Mouse (Mus musculus): ENCODE measurements around the gene Agfg2.

Gene Agfg2

GRCm38 (mm10) chr5:137683388-137684293, 885 bp downstream of the Agfg2 start:
- DNase-seq (ENCODE audit: low read depth, low spot score), result no peak

GRCm38 (mm10) chr5:137682526-137682925, 2.0 kb downstream of the Agfg2 start:
- no peak for DNase-seq (ENCODE audit: low read depth, low spot score)

GRCm38 (mm10) chr5:137679726-137680125, 4.8 kb downstream of the Agfg2 start:
- no peak for DNase-seq (ENCODE audit: low read depth, low spot score)

GRCm38 (mm10) chr5:137678736-137679135, 5.8 kb downstream of the Agfg2 start:
- no peak for DNase-seq (ENCODE audit: low read depth, low spot score)

GRCm38 (mm10) chr5:137677859-137678258, 6.7 kb downstream of the Agfg2 start:
- no peak for DNase-seq (ENCODE audit: low read depth, low spot score)

DNA sequence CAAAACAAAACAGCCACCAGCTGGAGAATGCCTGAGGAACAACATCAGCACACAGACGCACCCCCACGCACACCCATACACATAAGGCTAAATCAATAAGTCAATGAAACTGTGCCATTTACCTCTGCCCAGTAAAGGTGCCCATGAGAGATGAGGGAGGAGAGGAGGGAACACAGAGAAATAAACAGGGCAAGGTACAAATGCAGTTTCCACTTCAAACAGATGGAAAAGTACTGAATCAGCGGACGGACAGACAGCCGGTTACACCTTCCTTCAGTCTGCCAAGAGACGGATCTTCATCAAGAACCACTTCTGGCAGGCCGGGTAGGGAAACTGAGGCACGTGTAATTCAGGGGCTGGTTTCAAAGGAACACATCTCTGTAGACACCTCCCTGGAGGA, 9.7 kb downstream of the Agfg2 start:
- DNase-seq (ENCODE audit: low read depth, low spot score), result no peak

DNA sequence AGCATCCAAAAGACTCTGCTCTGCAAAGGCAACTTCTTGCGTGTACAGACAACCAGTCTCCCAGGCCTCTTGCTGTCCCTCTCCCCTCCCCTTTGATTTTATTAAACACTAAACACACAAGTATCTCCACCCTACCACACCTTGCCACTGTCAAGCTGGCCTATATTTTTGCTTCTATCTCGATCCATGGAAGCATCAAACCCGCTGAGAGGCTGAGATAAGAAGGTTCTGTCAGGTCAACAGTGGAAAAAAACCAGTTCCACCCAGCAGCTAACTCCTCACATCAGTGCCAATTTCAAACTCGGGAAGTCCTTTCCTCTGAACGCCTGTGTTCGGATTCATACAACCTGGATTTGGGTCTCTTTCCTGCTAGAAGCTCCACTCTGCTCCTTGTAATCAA, 11.5 kb downstream of the Agfg2 start:
- DNase-seq (ENCODE audit: low read depth, low spot score), result no peak

DNA sequence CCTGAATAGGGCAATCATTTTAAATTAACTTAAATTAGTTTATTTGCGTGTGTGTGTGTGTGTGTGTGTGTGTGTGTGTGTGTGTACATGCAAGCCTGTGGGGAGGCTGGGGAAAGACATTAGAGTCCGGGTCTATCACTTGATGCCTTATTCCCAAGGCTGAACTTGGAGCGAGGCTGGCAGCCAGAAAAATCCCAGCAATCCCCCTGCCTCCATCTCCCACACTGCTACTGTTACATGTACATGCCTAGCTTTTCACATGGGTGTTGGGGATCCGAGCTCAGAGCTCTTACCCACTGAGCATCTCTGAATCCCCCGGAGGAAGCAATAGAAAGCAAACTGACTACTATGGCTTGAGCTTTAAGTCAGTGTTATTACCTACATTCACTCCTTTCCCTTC, 12.2 kb downstream of the Agfg2 start:
- DNase-seq (ENCODE audit: low read depth, low spot score), result no peak

- DNase-seq (ENCODE audit: low read depth, low spot score), result no peak
Observed at GRCm38 (mm10) chr5:137671443-137672240, 12.9 kb downstream of the Agfg2 start.

DNA sequence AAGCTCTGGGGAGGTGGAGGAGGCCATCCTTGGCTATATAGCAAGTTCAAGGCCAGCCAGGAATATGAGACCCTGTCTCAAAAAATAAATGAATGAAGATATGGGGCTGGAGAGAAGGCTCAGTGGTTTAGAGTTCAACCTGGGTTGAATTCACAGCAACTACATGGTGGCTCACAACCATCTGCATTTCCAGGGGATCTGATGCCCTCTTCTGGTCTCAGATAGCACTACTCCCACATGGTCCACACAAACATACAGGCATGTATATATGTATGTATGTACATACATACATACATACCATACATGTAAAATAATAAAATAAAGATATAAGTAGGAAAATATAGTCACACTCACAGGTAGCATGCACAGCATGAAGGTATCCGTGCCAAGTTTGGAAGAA, 14.3 kb downstream of the Agfg2 start:
- DNase-seq (ENCODE audit: low read depth, low spot score), result no peak

- no peak for DNase-seq (ENCODE audit: low read depth, low spot score)
Observed at GRCm38 (mm10) chr5:137668971-137669370, 15.6 kb downstream of the Agfg2 start.

- DNase-seq (ENCODE audit: low read depth, low spot score), result no peak
Observed at GRCm38 (mm10) chr5:137663057-137663456, 21.5 kb downstream of the Agfg2 start.

- DNase-seq (ENCODE audit: low read depth, low spot score), result no peak
Observed at GRCm38 (mm10) chr5:137660064-137660688, 24.4 kb downstream of the Agfg2 start.

DNA sequence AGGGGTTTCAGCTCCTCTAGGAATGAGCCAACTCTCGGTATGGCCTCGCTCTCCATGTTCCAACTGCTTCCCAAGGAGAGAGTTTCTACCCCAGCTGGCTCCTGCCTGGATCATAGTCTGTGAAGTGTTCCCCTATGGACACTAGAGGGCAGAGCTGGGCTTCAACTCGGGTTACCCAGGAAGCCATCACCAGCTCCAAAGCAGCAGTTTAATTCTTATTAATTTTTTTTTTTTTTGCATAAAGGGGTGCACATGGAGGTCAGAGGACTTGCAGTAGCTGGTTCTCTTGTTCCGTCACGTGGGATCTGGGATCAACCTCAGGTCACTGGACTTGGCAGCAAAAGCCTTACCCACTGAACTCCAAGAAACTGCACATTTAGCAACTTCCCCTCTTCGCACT, 27.5 kb downstream of the Agfg2 start:
- DNase-seq (ENCODE audit: low read depth, low spot score), result peak; percentile 67

- DNase-seq (ENCODE audit: low read depth, low spot score), result no peak
Observed at GRCm38 (mm10) chr5:137654746-137655145, 29.8 kb downstream of the Agfg2 start.

- DNase-seq (ENCODE audit: low read depth, low spot score), result no peak
Observed at GRCm38 (mm10) chr5:137653366-137653765, 31.2 kb downstream of the Agfg2 start.

DNA sequence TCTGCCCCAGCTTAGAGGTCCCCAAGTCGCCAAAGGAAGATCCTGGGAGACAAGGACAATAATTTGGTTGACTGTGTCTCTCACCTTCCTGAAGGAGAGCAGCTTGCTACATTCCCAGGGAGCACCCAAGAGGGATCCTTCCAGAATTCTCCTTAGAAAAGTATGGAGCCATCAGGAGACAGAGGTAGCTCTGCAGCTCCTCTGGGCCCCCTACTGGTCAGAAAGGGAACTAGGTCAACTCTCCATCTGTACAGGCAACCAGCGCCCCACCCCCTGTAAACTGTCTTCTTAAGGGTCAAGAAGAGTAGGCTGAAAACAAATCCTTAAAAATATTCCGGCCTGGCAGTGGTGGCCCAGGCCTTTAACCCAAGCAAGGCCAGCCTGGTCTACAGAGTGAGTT, 32.1 kb downstream of the Agfg2 start:
- DNase-seq (ENCODE audit: low read depth, low spot score), result peak; percentile 54

DNA sequence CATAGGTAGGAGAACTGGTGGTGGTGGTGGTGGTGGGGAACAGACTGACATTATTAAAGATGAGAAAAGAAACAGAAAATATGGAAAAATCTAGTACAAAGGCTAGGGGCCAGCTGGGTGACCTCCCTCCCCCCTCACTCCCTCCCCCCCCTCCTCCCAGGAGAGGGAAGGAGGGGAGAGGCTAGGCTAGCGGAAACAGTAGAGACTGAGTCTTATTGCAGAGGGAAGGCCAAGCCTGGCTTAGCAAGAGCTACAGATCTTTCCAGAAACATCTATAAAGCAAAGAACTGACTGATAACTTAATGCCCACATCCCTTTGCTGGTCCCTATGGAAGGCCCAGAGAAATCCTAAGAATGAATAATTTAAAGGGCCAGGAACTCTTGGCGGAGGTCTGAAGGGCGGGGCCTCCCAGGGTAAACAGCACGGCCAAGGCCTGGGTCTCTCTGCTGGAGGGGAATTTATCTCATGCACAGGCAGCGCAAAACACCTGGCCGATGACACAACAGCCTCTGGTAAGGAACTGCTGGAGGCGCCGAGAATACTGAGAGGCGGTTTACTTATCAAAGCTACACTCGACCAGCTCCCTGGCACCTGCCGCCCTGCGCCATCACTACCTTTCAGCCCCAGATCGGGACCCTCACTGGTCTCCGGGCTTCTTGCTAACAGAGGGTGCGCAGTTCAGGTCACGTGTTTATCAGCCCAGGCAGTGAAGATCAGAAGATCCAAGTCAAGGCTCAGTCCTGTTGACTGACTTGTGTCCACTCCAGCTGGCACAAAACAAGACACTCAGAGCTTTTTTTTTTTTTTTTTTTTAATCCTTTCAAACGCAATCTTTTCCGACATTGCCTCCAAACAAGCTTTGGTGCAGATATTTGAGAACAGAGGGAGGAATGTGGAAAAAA, 34.6 kb downstream of the Agfg2 start:
- DNase-seq (ENCODE audit: low read depth, low spot score), result no peak

- DNase-seq (ENCODE audit: low read depth, low spot score), result no peak
Observed at GRCm38 (mm10) chr5:137649251-137649650, 35.3 kb downstream of the Agfg2 start.

- no peak for DNase-seq (ENCODE audit: low read depth, low spot score)
Observed at GRCm38 (mm10) chr5:137647827-137648601, 36.5 kb downstream of the Agfg2 start.
